Mouse (Mus musculus) lung, embryonic 14.5 days (tissue): ENCODE data around the gene Olfr312. TPM values are rescaled to one million over a fixed set of nuclear protein-coding genes. Genes with fewer than 3 reads are reported as not detected.
"Not testable (repeated sequence)": the region's sequence is repeated elsewhere in the genome, so short reads cannot be mapped to it uniquely, and the experiment has no call there.

Experiments used
- ATAC-seq: fragments of 200-750 bp; cut with Nextera tagmentation; 2 replicates; pipeline ENCODE4 v1.8.0; 2017; ENCODE audit warnings: mild to moderate bottlenecking, moderate TSS enrichment, moderate library complexity; ENCODE audit not compliant: insufficient read depth
- DNase-seq: peaks from one replicate; pipeline ENCODE4 v3.0.0-alpha.2; 2015
- H3K27ac ChIP-seq: fragments of 300-500 bp; sonication (generic); 2 replicates; pipeline ENCODE4 v1.5.1; 2014; ENCODE audit warnings: low read depth, mild to moderate bottlenecking, moderate library complexity
- H3K27me3 ChIP-seq: fragments of 300-500 bp; sonication (generic); 2 replicates; pipeline ENCODE4 v1.6.1; 2014; ENCODE audit warnings: low read length, control low read depth; ENCODE audit not compliant: insufficient read depth
- H3K36me3 ChIP-seq: fragments of 300-500 bp; sonication (generic); 2 replicates; pipeline ENCODE4 v1.6.1; 2014; ENCODE audit warnings: control low read depth; ENCODE audit not compliant: insufficient read depth
- H3K4me1 ChIP-seq: fragments of 300-500 bp; sonication (generic); 2 replicates; pipeline ENCODE4 v1.6.1; 2014; ENCODE audit warnings: antibody characterized with exemption, control low read depth; ENCODE audit not compliant: insufficient read depth
- H3K4me2 ChIP-seq: fragments of 300-500 bp; sonication (generic); 2 replicates; pipeline ENCODE4 v1.6.1; 2014; ENCODE audit warnings: mild to moderate bottlenecking
- H3K4me3 ChIP-seq: fragments of 300-500 bp; sonication (generic); 2 replicates; pipeline ENCODE4 v1.5.1; 2014; ENCODE audit warnings: low read depth, low read length
- H3K9ac ChIP-seq: fragments of 300-500 bp; sonication (generic); 2 replicates; pipeline ENCODE4 v1.6.1; 2014
- H3K9me3 ChIP-seq: fragments of 300-500 bp; sonication (generic); 2 replicates; pipeline ENCODE4 v1.6.1; 2016; ENCODE audit warnings: low read depth, low read length, control low read depth
- CTCF ChIP-seq: IDR thresholded peaks from 2 replicates; pipeline ENCODE4 v1.5.1; 2016; ENCODE audit warnings: antibody characterized with exemption, low read depth
- whole genome bisulfite sequencing: fragments of 180-500 bp; shearing (Covaris S2); extraction: QIAGEN DNeasy Blood & Tissue Kit; methylation state at CpG from one replicate; pipeline ENCODE4 v1.1.7; 2014; 5-methylcytosine and 5-hydroxymethylcytosine counted together
- polyA plus RNA-seq: library from polyadenylated mRNA; unstranded; fragments of >200 nt; fragmentation: Nextera tagmentation; extraction: Ambion mirVana; gene quantifications from 2 replicates; pipeline ENCODE4 v1.2.1, GENCODE M21; 2014

Olfr312 gene
- polyA plus RNA-seq, 1 experiment from 2014 or later, result not detected

GRCm38 (mm10) chr11:58815676-58816075, 13.4 kb upstream of the Olfr312 start:
- Histone ChIP-seq H3K27ac (no peak overlapping the region), H3K4me2 (no peak overlapping the region), H3K4me1 (no peaks in the 10 kb centered on the region), H3K4me3 (no peak overlapping the region), H3K27me3 (no peaks in the 10 kb centered on the region), H3K9ac (no peak overlapping the region), H3K36me3 (no peaks in the 10 kb centered on the region), H3K9me3 (no peaks in the 10 kb centered on the region)
- ATAC-seq (no peak), DNase-seq (no peak)
- TF ChIP-seq CTCF, result no peak
- WGBS, result 77% methylated on average over 1 of the region's 1 CpGs

GRCm38 (mm10) chr11:58829764-58830163, 727 bp downstream of the Olfr312 start:
- no peak for TF ChIP-seq CTCF
- Histone ChIP-seq H3K4me2 (no peak overlapping the region), H3K27me3 (no peaks in the 10 kb centered on the region), H3K4me3 (no peak overlapping the region), H3K9me3 (no peaks in the 10 kb centered on the region), H3K4me1 (no peaks in the 10 kb centered on the region), H3K36me3 (no peaks in the 10 kb centered on the region), H3K27ac (no peak overlapping the region), H3K9ac (no peak overlapping the region)
- DNase-seq, result no peak
- WGBS, result 69% methylated on average over 3 of the region's 3 CpGs
- no peak for ATAC-seq

GRCm38 (mm10) chr11:58832541-58832940, 3.5 kb downstream of the Olfr312 start:
- H3K9ac ChIP-seq, H3K27ac ChIP-seq, H3K36me3 ChIP-seq, H3K9me3 ChIP-seq, ATAC-seq, H3K27me3 ChIP-seq, H3K4me1 ChIP-seq, H3K4me2 ChIP-seq, H3K4me3 ChIP-seq, DNase-seq: not testable (repeated sequence)
- WGBS, result 77% methylated on average over 3 of the region's 3 CpGs

- ATAC-seq, H3K9ac ChIP-seq, H3K4me1 ChIP-seq: not testable (repeated sequence)
Measured at GRCm38 (mm10) chr11:58838951-58839350, 9.9 kb downstream of the Olfr312 start, which contains the start of gene Olfr311. Gene Olfr311 (plus strand): TSS chr11:58839251.

GRCm38 (mm10) chr11:58846919-58847461, 18.0 kb downstream of the Olfr312 start, which contains the start of gene Gm12258:
Gene Gm12258 (plus strand): TSS chr11:58847158.
- TF ChIP-seq CTCF, result no peak
- H3K4me2 ChIP-seq, result peak within 1 kb of the TSS; percentile 79
- H3K9me3 ChIP-seq, result no peaks in the 10 kb centered on the region
- H3K4me3 ChIP-seq, result peak within 1 kb of the TSS; percentile 63
- 0 out of 2 replicates have a peak, but pooled peaks cover 3% of the 10 kb centered on the region for H3K4me1 ChIP-seq
- peaks cover 13% of the 10 kb centered on the region; the same call in 1 of the 2 replicates for H3K36me3 ChIP-seq
- peak within 1 kb of the TSS; percentile 78 for H3K9ac ChIP-seq
- no peak within 1 kb of the TSS for H3K27ac ChIP-seq
- no peaks in the 10 kb centered on the region for H3K27me3 ChIP-seq
- under 1% methylated on average over 24 of the region's 24 CpGs for WGBS
- ATAC-seq (peak; percentile 100), DNase-seq (peak; percentile 98)

More at GRCm38 (mm10) chr11:58838951-58839350, 9.9 kb downstream of the Olfr312 start, which contains the start of gene Olfr311:
- not testable (repeated sequence) for H3K36me3 ChIP-seq, H3K4me3 ChIP-seq, H3K9me3 ChIP-seq, H3K27me3 ChIP-seq, H3K27ac ChIP-seq, H3K4me2 ChIP-seq, DNase-seq

- peak overlapping the region; percentile 79 for H3K4me2 ChIP-seq
- DNase-seq (no peak), ATAC-seq (no peak)
- H3K4me1 ChIP-seq, result 0 out of 2 replicates have a peak, but pooled peaks cover 3% of the 10 kb centered on the region
- WGBS, result 43% methylated on average over 9 of the region's 9 CpGs
- H3K9ac ChIP-seq, result peak overlapping the region; percentile 78
- no peak overlapping the region for H3K27ac ChIP-seq
- no peaks in the 10 kb centered on the region for H3K9me3 ChIP-seq
- no peak for TF ChIP-seq CTCF
- peak overlapping the region; percentile 63 for H3K4me3 ChIP-seq
- peaks cover 13% of the 10 kb centered on the region; the same call in 1 of the 2 replicates for H3K36me3 ChIP-seq
- H3K27me3 ChIP-seq, result no peaks in the 10 kb centered on the region
Measured at GRCm38 (mm10) chr11:58847636-58848035, 18.6 kb downstream of the Olfr312 start.

GRCm38 (mm10) chr11:58849731-58850130, 20.7 kb downstream of the Olfr312 start:
- no peak for TF ChIP-seq CTCF
- no peaks in the 10 kb centered on the region for H3K27me3 ChIP-seq
- H3K27ac ChIP-seq, result no peak overlapping the region
- H3K36me3 ChIP-seq, result peaks cover 18% of the 10 kb centered on the region; the same call in 1 of the 2 replicates
- no peak overlapping the region for H3K9ac ChIP-seq
- 51% methylated on average over 2 of the region's 2 CpGs for WGBS
- 0 out of 2 replicates have a peak, but pooled peaks cover 3% of the 10 kb centered on the region for H3K4me1 ChIP-seq
- ATAC-seq (no peak), DNase-seq (no peak)
- no peak overlapping the region for H3K4me3 ChIP-seq
- no peak overlapping the region for H3K4me2 ChIP-seq
- H3K9me3 ChIP-seq, result no peaks in the 10 kb centered on the region
